Mouse (Mus musculus) v-Abl transformed pro-B cells (cell line): ENCODE results near the gene Fsip1.

Source experiments
- in situ Hi-C, 2 experiments: fragments of 400-800 bp; cut with MboI; formaldehyde crosslinking; loops; one replicate each; pipeline ENCODE4 v1.15.1; 2025; ENCODE audit not compliant: unreplicated experiment in 2 of 2

Gene Fsip1

GRCm38 (mm10) chr2:118259746-118260145 lies 3.0 kb upstream of the Fsip1 start:
- in situ Hi-C loops = loop anchor here (5.0 to 25.0 kb wide), 9 partner anchors 78 to 628 kb away; partner anchors contain the start of gene Inafm2 (in 2 of the 2)

GRCm38 (mm10) chr2:118257094-118257493 lies 328 bp upstream of the Fsip1 start:
- in situ Hi-C loops = loop anchor here (5.0 to 25.0 kb wide), 5 partner anchors 80 to 630 kb away; no protein-coding TSS in a partner anchor

GRCm38 (mm10) chr2:118254516-118254915 lies 2.2 kb downstream of the Fsip1 start:
- in situ Hi-C loops = loop anchor here (25.0 kb wide), 2 partner anchors 358 to 633 kb away; no protein-coding TSS in a partner anchor

- in situ Hi-C loops = loop anchor here in 1 of 2 experiments (5.0 to 25.0 kb wide), 2 partner anchors 707 to 1362 kb away; partner anchors contain the start of gene Tmco5
Measured at GRCm38 (mm10) chr2:118248966-118249365, 7.8 kb downstream of the Fsip1 start.

GRCm38 (mm10) chr2:118248016-118248415 lies 8.8 kb downstream of the Fsip1 start:
- in situ Hi-C loops = loop anchor here in 1 of 2 experiments (5.0 to 25.0 kb wide), 2 partner anchors 706 to 1361 kb away; partner anchors contain the start of gene Tmco5

- in situ Hi-C loops = loop anchor here in 1 of 2 experiments (5.0 to 25.0 kb wide), 2 partner anchors 704 to 1359 kb away; partner anchors contain the start of gene Tmco5
Measured at GRCm38 (mm10) chr2:118245914-118246313, 10.9 kb downstream of the Fsip1 start.

- in situ Hi-C loops = loop anchor here in 1 of 2 experiments (25.0 kb wide), 1 partner anchor 1349 kb away; the partner anchor contains the start of gene Tmco5
Measured at GRCm38 (mm10) chr2:118236196-118236595, 20.6 kb downstream of the Fsip1 start.

GRCm38 (mm10) chr2:118235614-118236013 lies 21.2 kb downstream of the Fsip1 start:
- in situ Hi-C loops = loop anchor here in 1 of 2 experiments (25.0 kb wide), 1 partner anchor 1348 kb away; the partner anchor contains the start of gene Tmco5

- in situ Hi-C loops = loop anchor here in 1 of 2 experiments (25.0 kb wide), 1 partner anchor 1343 kb away; the partner anchor contains the start of gene Tmco5
Measured at GRCm38 (mm10) chr2:118230544-118230943, 26.2 kb downstream of the Fsip1 start.

GRCm38 (mm10) chr2:118228486-118229079 lies 28.2 kb downstream of the Fsip1 start:
- in situ Hi-C loops = loop anchor here in 1 of 2 experiments (25.0 kb wide), 1 partner anchor 1341 kb away; the partner anchor contains the start of gene Tmco5

GRCm38 (mm10) chr2:118225316-118226041 lies 31.3 kb downstream of the Fsip1 start:
- in situ Hi-C loops = loop anchor here in 1 of 2 experiments (25.0 kb wide), 1 partner anchor 1338 kb away; the partner anchor contains the start of gene Tmco5

- in situ Hi-C loops = no loop called here
Measured at GRCm38 (mm10) chr2:118217993-118218595, 38.7 kb downstream of the Fsip1 start.

- in situ Hi-C loops = loop anchor here in 1 of 2 experiments (5.0 kb wide), 2 partner anchors 33 to 128 kb away; no protein-coding TSS in a partner anchor
Measured at GRCm38 (mm10) chr2:118209712-118210111, 47.1 kb downstream of the Fsip1 start.

GRCm38 (mm10) chr2:118208651-118209050 lies 48.1 kb downstream of the Fsip1 start:
- in situ Hi-C loops = loop anchor here in 1 of 2 experiments (5.0 kb wide), 2 partner anchors 34 to 129 kb away; no protein-coding TSS in a partner anchor

GRCm38 (mm10) chr2:118205991-118206585 lies 50.7 kb downstream of the Fsip1 start:
- in situ Hi-C loops = loop anchor here in 1 of 2 experiments (5.0 kb wide), 2 partner anchors 36 to 131 kb away; no protein-coding TSS in a partner anchor

- in situ Hi-C loops = loop anchor here in 1 of 2 experiments (5.0 kb wide), 2 partner anchors 38 to 133 kb away; no protein-coding TSS in a partner anchor
Measured at GRCm38 (mm10) chr2:118204646-118205045, 52.1 kb downstream of the Fsip1 start.

- in situ Hi-C loops = no loop called here
Measured at GRCm38 (mm10) chr2:118203739-118204461, 52.9 kb downstream of the Fsip1 start.

- in situ Hi-C loops = no loop called here
Measured at GRCm38 (mm10) chr2:118202934-118203333, 53.8 kb downstream of the Fsip1 start.

- in situ Hi-C loops = no loop called here
Measured at GRCm38 (mm10) chr2:118201983-118202382, 54.8 kb downstream of the Fsip1 start.
